Mouse (Mus musculus) hindbrain, embryonic 15.5 days (tissue): ENCODE results near the gene Med12l. TPM values are rescaled to one million over a fixed set of nuclear protein-coding genes. Genes with fewer than 3 reads are reported as not detected.
A peak's percentile ranks its signal among the peaks of the same experiment; 100 is the strongest.
"Not testable (repeated sequence)": the region's sequence is repeated elsewhere in the genome, so short reads cannot be mapped to it uniquely, and the experiment has no call there.

Experiments
- ATAC-seq: fragments of 200-750 bp; cut with Nextera tagmentation; 2 replicates; pipeline ENCODE4 v1.8.0; 2017; ENCODE audit warnings: low read depth, moderate number of reproducible peaks, moderate TSS enrichment; ENCODE audit not compliant: low FRiP score
- H3K27ac ChIP-seq: fragments of 300-500 bp; sonication (generic); replicated peaks from 2 replicates; pipeline ENCODE4 v1.5.1; 2015; ENCODE audit warnings: mild to moderate bottlenecking, inconsistent platforms
- H3K27me3 ChIP-seq: fragments of 300-500 bp; sonication (generic); 2 replicates; pipeline ENCODE4 v1.6.1; 2015; ENCODE audit warnings: control low read depth, inconsistent platforms
- H3K36me3 ChIP-seq: fragments of 300-500 bp; sonication (generic); 2 replicates; pipeline ENCODE4 v1.6.1; 2015; ENCODE audit warnings: control low read depth, inconsistent platforms
- H3K4me1 ChIP-seq: fragments of 300-500 bp; sonication (generic); replicated peaks from 2 replicates; pipeline ENCODE4 v1.6.1; 2015; ENCODE audit warnings: control low read depth, inconsistent platforms
- H3K4me2 ChIP-seq: fragments of 300-500 bp; sonication (generic); 2 replicates; pipeline ENCODE4 v1.6.1; 2015; ENCODE audit warnings: moderate library complexity, mild to moderate bottlenecking, inconsistent platforms
- H3K4me3 ChIP-seq: fragments of 300-500 bp; sonication (generic); 2 replicates; pipeline ENCODE4 v1.5.1; 2015; ENCODE audit warnings: mild to moderate bottlenecking, inconsistent platforms
- H3K9ac ChIP-seq: fragments of 300-500 bp; sonication (generic); 2 replicates; pipeline ENCODE4 v1.6.1; 2015; ENCODE audit warnings: inconsistent platforms
- H3K9me3 ChIP-seq: fragments of 300-500 bp; sonication (generic); 2 replicates; pipeline ENCODE4 v1.6.1; 2016; ENCODE audit warnings: control low read depth, inconsistent platforms
- WGBS: fragments of 180-500 bp; shearing (Covaris S2); methylation state at CpG from one replicate; pipeline ENCODE4 v1.1.7; 2015; 5-methylcytosine and 5-hydroxymethylcytosine counted together
- polyA plus RNA-seq: library from polyadenylated mRNA; unstranded; fragments of >200 nt; fragmentation: Nextera tagmentation; extraction: Ambion mirVana; gene quantifications from 2 replicates; pipeline ENCODE4 v1.2.1, GENCODE M21; 2015

The Med12l gene
- polyA plus RNA-seq, 1 experiment from 2014 or later, result 4.2 TPM

DNA sequence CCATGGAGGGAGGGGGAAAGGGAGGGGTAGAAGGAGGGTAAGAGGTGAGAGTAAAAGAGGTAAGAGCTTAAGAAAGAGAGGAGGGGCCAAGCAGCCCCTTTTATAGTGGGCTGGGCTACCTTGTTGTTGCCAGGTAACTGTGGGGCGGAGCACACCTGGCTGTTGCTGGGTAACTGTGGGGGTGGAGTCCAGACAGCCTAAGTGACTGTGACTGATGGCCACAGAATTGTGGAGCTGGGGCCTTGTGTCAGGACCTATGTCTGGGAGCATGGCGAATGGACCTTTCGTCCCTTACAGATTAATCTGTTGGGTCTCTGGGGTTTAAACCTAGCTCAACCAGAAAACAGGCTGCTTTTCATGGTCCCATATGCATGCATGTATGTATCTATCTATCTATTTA, 104.2 kb downstream of the Med12l start:
- ATAC-seq, H3K27me3 ChIP-seq, H3K4me2 ChIP-seq, H3K9ac ChIP-seq, H3K4me3 ChIP-seq, H3K36me3 ChIP-seq, H3K27ac ChIP-seq, H3K9me3 ChIP-seq, H3K4me1 ChIP-seq: not testable (repeated sequence)
- WGBS, result 88% methylated on average over 3 of the region's 3 CpGs

DNA sequence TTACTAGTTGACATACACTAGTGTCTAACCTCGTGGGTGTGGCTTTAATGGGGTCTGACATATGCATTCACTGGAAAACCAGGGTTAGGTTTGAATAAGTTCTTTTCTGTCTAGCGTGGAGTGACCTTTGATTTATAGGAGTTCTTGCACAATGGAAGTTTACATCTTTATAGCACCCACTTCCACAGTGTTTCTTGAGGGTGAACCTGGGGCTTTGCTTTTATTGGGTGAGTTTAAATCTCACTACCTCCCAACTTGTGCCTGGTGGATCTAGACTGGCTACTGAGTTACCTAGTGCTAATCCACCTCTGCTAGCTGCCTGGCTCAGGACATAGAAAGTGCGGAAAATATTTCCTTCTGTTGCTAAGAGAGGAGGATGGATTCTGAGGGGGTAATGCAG, 106.3 kb downstream of the Med12l start:
- H3K27me3 ChIP-seq, result no peaks in the 10 kb centered on the region
- 84% methylated on average over 3 of the region's 3 CpGs for WGBS

DNA sequence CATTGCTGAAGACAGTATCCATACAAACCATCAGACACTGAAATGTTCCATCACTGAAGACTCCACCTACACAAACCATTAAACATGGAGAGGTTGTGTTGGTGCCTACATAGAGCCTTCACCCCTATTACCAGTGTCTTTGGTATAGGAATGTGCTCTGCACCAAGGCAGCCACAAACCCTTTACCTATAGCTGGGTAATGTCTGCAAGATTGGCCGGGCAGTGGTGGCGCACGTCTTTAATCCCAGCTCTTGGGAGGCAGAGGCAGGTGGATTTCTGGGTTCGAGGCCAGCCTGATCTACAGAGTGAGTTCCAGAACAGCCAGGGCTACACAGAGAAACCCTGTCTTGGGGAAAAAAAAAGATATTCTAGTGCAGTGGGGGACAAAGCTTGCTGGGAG, 107.7 kb downstream of the Med12l start:
- not testable (repeated sequence) for ATAC-seq, H3K27ac ChIP-seq, H3K36me3 ChIP-seq, H3K27me3 ChIP-seq, H3K9me3 ChIP-seq, H3K4me3 ChIP-seq, H3K4me1 ChIP-seq, H3K4me2 ChIP-seq, H3K9ac ChIP-seq
- 94% methylated on average over 4 of the region's 4 CpGs for WGBS

More for the DNA sequence above, 106.3 kb downstream of the Med12l start:
- H3K4me2 ChIP-seq, result no peak overlapping the region
- H3K9ac ChIP-seq, result no peak overlapping the region
- no peaks in the 10 kb centered on the region for H3K4me1 ChIP-seq
- H3K27ac ChIP-seq, result no peak overlapping the region
- no peak overlapping the region for H3K4me3 ChIP-seq
- H3K9me3 ChIP-seq, result no peaks in the 10 kb centered on the region
- H3K36me3 ChIP-seq, result no peaks in the 10 kb centered on the region; the same call in 1 of the 2 replicates
- ATAC-seq, result no peak

DNA sequence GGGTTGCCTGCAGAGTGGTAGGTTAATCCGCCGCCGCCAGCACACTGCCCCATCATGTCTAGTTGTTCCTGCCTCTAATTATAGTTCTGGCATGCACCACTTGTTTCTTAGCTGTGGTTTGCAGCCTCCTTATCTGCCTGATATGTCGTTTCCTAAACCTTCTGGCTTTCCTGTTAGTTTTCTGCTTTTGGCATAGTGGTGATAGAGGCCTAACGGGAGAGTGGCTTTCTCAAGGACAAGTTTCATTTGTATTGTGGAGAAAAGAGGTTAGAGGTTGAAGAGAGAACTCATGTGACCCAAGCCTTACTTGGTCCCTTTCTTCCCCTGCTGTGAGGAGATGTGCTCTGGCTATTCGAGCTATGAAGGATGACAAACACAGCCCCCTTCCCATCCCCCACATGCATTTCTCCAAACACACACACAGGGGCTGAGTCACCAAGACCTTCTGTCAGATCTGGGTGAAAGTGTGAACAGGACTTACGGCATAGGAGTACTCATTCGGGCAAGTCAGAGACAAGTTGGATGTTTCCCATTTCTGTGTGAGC, 108.4 kb downstream of the Med12l start:
- Histone ChIP-seq H3K27ac (no peak overlapping the region), H3K4me2 (no peak overlapping the region), H3K36me3 (no peaks in the 10 kb centered on the region; the same call in 1 of the 2 replicates), H3K9me3 (no peaks in the 10 kb centered on the region), H3K4me1 (no peaks in the 10 kb centered on the region), H3K9ac (no peak overlapping the region), H3K27me3 (no peaks in the 10 kb centered on the region), H3K4me3 (no peak overlapping the region)
- WGBS, result 84% methylated on average over 8 of the region's 8 CpGs
- no peak for ATAC-seq

DNA sequence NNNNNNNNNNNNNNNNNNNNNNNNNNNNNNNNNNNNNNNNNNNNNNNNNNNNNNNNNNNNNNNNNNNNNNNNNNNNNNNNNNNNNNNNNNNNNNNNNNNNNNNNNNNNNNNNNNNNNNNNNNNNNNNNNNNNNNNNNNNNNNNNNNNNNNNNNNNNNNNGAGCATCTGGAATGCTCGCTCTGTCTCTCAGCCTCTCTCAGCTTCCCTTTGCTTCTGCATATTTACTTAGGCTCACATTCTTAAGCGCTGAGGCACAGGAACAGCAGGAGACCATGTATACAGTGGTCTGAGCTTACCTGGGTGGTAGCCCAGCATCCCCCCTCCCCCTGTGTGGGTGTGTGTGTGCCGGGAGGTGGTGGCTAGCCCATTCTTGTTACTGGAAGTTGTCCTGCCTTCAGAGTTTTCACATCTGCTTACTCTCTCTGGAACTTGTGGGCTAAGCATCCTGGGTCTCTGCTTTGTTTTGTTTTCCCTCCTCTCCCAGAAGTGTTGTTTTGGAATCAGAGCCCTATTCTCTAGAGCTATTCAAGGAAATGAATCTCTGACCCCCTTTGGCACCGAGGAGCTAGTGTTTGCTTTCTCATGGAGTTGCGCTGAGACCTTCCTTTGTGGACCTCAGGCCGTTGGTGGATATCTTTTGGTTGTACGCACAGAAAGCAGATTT, 115.6 kb downstream of the Med12l start:
- Histone ChIP-seq H3K4me1 (no peaks in the 10 kb centered on the region), H3K9me3 (no peaks in the 10 kb centered on the region), H3K36me3 (no peaks in the 10 kb centered on the region), H3K4me2 (no peak overlapping the region), H3K27me3 (no peaks in the 10 kb centered on the region), H3K4me3 (no peak overlapping the region), H3K27ac (0 out of 2 replicates have a peak overlapping the region, but pooled peaks have one; percentile 26), H3K9ac (no peak overlapping the region)
- 38% methylated on average over 7 of the region's 7 CpGs for WGBS
- peak; percentile 25; the same call in 1 of the 2 replicates for ATAC-seq

DNA sequence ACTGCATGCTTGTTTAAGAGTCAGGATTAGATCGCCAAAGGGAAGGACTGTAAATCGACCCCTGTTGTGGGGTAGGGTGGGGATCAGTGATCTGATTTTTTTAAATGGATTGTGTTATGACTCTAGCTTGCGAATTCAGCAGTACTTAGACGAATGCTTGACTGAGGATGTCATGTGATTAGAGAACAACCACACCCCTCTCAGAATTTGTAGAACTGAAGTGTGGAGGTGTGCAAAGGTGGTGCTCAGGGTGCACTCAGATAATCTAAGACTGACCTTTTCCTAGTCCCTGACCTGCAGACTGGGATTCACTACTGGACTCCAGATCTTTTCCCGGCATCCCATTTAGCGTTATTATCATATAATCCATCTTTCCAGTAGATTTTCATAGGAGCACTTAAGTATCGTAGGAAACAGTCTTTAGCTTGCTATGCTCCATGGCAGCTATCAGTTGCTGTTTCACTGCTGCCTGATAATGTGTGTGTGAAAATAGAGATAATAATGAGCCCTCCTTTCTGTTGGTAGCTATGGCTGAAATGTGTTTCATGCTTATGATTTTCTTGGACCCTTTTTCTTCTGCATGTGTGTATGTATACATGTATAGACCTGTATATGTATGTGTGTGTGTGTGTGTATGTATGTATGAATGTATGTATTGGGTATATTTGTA, 116.3 kb downstream of the Med12l start:
- WGBS, result 70% methylated on average over 7 of the region's 7 CpGs
- Histone ChIP-seq H3K36me3 (no peaks in the 10 kb centered on the region), H3K27ac (no peak overlapping the region), H3K4me2 (no peak overlapping the region), H3K9ac (no peak overlapping the region), H3K4me1 (no peaks in the 10 kb centered on the region), H3K4me3 (no peak overlapping the region), H3K27me3 (no peaks in the 10 kb centered on the region), H3K9me3 (no peaks in the 10 kb centered on the region)
- ATAC-seq, result no peak

DNA sequence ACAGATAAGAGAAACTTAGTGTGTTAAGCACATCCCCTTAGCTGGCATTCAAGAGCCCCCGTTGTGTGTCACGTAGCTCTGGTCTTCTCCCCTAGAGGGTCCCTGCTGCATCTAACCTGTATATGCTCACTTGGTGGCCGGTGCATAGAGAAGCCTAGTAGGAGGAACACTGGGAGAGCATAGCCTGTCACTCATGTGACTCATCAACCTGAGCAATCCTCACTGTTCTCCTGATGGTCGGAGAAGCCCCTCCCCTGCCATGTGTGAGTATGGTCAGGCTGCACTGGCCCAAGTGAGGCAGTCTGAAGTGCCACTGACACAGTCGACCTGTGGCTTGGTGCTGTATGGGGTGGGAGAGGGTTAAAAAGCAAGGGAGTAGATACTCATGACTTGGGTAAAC, 119.4 kb downstream of the Med12l start:
- Histone ChIP-seq H3K27ac (no peak overlapping the region), H3K36me3 (no peaks in the 10 kb centered on the region), H3K4me2 (no peak overlapping the region), H3K9me3 (no peaks in the 10 kb centered on the region), H3K9ac (no peak overlapping the region), H3K4me1 (no peaks in the 10 kb centered on the region), H3K27me3 (no peaks in the 10 kb centered on the region), H3K4me3 (no peak overlapping the region)
- 77% methylated on average over 5 of the region's 5 CpGs for WGBS
- ATAC-seq, result no peak

DNA sequence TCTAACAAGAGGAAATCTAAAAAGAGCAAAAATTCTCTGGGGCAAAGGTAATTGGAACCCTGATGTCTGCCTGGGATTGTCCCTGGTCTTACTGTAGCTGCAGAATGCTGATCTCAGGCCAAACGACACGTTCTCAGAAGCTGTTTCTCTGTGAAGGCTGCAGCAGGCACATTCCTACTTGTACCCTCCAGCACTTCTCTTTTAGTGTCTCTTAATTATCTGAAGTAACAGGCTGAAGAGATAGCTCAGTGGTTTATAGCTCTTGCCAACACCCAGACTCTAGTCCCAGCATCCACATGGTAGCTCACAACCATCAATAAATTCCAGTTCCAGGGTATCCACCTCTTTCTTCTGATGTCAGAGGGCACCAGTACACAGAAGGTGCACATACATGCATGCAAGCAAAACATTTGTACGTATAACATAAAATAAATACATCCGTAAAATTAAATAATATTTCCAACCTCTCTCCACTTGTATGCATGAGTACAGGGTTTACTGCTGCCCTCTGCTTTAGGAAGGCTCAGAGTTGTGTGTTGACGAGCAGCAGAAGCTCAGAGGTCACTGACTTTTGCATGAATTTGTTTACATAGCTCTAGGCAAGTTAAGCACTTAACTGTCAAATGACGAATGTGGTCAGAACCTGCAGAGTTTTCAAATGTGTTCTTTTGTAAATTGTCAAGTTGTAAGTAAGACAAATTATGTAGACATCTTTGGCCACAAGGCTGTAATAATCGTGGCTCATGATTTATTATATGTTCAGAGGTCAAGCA, 120.3 kb downstream of the Med12l start:
- H3K9ac ChIP-seq, result no peak overlapping the region
- ATAC-seq, result no peak; the same call in 1 of the 2 replicates
- no peaks in the 10 kb centered on the region for H3K4me1 ChIP-seq
- 66% methylated on average over 7 of the region's 7 CpGs for WGBS
- no peaks in the 10 kb centered on the region for H3K36me3 ChIP-seq
- H3K27ac ChIP-seq, result no peak overlapping the region
- H3K27me3 ChIP-seq, result no peaks in the 10 kb centered on the region
- no peaks in the 10 kb centered on the region for H3K9me3 ChIP-seq
- no peak overlapping the region for H3K4me3 ChIP-seq
- H3K4me2 ChIP-seq, result no peak overlapping the region

DNA sequence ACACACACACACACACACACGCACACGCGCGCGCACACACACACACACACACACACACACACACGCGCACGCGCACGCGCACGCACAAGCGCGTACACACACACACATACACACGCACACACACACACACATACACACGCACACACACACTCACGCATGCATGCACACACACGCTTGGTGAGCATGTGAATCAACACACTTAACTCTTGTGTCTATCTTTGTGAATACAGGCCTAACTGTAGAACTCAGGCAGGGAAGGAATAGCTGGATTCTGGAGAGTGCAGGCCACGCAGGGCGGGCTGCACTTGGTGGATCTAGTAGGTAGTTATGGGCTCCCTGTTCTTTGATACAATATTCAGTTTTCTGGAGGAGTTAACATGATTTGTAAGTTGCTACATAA, 123.1 kb downstream of the Med12l start:
- 85% methylated on average over 20 of the region's 20 CpGs for WGBS
- Histone ChIP-seq H3K4me2 (no peak overlapping the region), H3K9me3 (no peaks in the 10 kb centered on the region), H3K4me3 (no peak overlapping the region), H3K27me3 (no peaks in the 10 kb centered on the region), H3K9ac (no peak overlapping the region), H3K27ac (no peak overlapping the region), H3K36me3 (no peaks in the 10 kb centered on the region), H3K4me1 (no peaks in the 10 kb centered on the region)
- ATAC-seq, result no peak

DNA sequence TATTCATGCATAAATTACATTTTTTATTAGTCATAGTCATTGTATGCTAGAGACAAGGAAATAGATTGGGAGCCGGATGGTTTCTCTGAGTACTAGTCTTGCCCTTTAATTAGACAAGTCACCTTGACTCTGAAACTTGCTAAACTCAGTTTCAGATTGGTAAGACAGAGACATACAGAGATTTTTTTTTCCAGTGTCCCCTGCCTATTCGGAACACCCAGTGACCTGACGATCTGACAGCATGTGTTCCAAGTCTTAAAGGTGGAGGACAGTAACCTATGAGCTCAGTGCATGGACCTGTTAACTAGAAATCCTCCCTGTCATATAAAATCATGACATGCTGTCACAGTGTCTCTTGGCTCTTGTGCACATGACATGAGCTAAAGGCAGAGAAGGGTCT, 123.9 kb downstream of the Med12l start:
- 83% methylated on average over 3 of the region's 3 CpGs for WGBS
- Histone ChIP-seq H3K27ac (no peak overlapping the region), H3K4me1 (no peaks in the 10 kb centered on the region), H3K4me2 (no peak overlapping the region), H3K9ac (no peak overlapping the region), H3K27me3 (no peaks in the 10 kb centered on the region), H3K4me3 (no peak overlapping the region), H3K36me3 (no peaks in the 10 kb centered on the region), H3K9me3 (no peaks in the 10 kb centered on the region)
- no peak for ATAC-seq

DNA sequence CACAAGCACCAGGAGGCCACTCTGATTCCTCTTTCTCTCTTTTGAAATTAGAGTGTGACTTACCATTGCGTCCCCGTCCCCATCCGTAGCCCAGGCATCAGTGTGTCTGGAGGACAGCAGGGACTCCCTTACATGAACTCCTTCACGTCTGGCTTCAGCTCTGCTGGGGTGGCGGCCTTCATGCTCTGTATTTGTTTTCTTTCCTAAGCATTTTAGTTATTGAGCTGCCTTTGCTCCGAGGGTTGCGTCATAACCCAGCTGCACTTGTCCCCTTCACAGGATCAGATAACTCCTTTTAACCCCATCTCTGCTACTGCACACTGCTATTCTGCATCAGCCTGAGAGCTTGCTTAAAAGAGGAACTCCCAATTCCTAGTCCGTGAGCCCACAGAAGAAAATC, 124.8 kb downstream of the Med12l start:
- no peaks in the 10 kb centered on the region for H3K27me3 ChIP-seq
- H3K4me2 ChIP-seq, result no peak overlapping the region
- H3K4me1 ChIP-seq, result no peaks in the 10 kb centered on the region
- H3K4me3 ChIP-seq, result no peak overlapping the region
- WGBS, result 71% methylated on average over 8 of the region's 8 CpGs
- no peaks in the 10 kb centered on the region for H3K9me3 ChIP-seq
- H3K9ac ChIP-seq, result no peak overlapping the region
- no peak overlapping the region for H3K27ac ChIP-seq
- no peaks in the 10 kb centered on the region for H3K36me3 ChIP-seq
- ATAC-seq, result no peak

DNA sequence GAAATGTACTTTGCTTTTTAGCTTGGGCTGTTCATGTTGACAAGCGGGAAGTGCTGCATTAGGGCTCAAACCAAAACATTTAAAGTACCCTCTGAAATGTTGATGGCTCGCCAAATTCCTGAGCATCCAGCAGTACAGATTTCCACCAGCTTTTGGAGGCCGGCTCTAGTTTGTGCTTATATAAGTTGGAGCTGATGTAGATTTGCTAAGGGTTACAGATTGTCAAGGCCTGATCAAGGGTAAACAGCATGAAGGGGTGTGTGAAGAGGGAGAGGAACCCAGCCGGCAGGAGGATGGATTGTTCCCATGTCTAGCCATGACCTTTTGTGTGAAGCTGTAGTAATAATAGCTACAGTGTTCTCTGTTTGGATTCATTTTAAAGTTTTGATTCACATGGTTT, 125.5 kb downstream of the Med12l start:
- WGBS, result 77% methylated on average over 4 of the region's 4 CpGs
- no peaks in the 10 kb centered on the region for H3K36me3 ChIP-seq
- H3K4me3 ChIP-seq, result no peak overlapping the region
- no peak overlapping the region for H3K27ac ChIP-seq
- H3K9me3 ChIP-seq, result no peaks in the 10 kb centered on the region
- H3K4me2 ChIP-seq, result no peak overlapping the region
- ATAC-seq, result no peak
- H3K4me1 ChIP-seq, result no peaks in the 10 kb centered on the region
- no peaks in the 10 kb centered on the region for H3K27me3 ChIP-seq
- H3K9ac ChIP-seq, result no peak overlapping the region
